Mouse (Mus musculus) frontal cortex, postnatal 36 days (tissue): Measurements from ENCODE around the gene Traf4.

Source experiments
- DNase-seq, 2 experiments: peaks; one replicate each; pipeline ENCODE4 v3.0.0; 2022; ENCODE audit warnings: low spot score in 2 of 2

The Traf4 gene

DNA sequence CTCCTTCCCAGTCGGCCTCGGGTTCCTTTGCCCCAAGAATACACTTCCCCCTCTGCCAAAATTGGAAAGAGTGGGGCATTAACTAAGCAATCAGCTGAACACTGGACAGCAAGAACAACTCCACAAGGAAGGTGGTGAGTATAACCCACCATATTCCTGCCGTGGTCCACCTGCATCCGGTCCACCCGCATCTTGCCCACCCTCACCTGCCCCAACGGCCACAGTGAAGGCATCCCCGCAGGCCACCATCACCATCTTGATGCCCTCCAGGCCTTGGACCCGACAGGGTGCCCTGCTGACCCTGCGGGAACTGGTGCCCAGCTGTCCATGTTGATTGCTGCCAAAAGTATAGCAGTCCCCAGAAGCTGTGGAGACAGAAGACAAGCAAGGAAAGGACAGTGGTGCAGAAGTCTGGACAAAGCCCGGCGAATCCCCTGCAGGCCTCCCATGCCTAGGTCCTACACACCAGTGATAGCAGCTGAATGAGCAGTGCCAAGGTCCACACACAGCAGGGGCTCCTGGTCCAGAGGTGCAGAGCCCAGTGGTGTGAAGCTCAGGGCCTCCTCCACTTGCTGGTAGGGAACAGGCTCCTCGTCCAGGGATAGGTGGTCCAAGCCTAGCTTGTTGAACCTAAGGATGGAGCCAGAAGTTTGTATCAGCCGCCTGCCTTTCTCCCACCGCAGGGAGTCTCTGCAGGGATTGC lies 2.0 kb upstream of the Traf4 start:
- DNase-seq, result no peak

DNA sequence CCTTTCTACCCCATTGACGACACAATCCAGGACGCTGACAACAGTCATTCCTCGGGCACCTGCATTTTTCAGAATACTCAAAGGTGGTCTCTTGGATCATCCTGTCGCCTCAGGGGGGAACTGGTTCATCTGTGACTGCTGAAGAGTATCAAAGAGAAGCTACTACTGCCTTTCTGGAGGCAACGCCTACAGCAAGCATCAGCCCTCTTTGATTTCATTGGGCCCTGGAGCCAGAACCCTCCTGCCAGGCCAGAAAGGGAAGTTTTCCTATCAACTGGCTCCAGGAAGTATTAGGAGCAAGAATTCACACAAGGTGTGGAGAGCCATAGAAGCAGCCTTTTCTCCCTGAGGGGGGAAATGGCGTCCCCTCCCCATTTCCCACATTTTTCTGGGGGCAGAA lies 1.3 kb upstream of the Traf4 start:
- no peak for DNase-seq

DNA sequence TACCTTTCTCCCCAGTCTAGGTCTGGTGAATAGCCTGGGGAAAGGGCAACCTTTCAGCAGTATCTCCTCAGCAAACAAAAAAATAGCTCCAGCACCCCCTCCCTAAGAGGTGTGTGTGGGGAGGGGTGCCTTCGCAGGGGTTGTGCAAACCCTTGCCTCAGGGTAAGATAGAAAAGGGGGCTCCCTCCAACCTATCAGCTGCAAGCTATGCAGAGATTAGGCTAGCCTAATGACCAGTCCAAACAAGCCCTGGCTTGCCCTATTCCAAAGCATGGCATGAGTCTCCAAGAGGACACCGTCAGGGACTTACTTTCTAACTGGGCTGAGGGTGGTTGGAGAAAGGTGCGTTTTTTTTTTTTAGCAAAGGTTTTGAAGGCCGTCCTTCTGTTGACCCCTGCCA lies 772 bp upstream of the Traf4 start:
- no peak for DNase-seq

DNA sequence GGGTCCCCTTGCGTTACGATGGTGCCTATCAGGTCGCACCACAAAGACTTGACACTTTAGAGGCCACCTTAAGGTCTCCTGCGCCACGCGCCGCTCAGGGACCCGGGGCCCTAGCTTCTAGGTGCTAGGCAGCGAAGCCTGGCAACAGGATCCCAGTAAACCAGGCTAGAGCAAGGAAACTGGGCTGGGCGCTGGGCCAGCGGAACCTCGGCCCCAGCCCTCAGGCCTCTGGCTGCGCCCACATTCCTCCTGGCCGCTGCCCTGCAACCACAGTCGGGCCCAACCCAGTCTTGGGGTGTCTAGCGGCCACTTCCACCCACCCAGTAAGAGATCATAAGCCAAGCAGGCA lies 346 bp upstream of the Traf4 start:
- DNase-seq, result no peak

DNA sequence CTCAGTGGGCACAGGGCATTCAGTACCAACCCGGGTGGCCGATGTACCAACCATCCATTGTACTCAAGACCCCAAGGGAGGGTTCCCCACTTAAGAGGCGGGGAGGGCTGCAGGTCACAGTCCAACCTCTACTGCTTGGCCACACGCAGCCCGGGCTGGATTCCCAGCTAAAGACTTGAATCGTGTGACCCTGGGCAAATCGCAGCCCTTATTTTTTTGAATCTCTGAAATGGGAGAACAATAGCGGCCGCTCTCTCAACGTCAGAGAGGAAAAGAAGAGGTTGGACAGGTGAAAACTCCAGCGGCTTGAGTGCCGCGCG lies 825 bp downstream of the Traf4 start:
- DNase-seq, result no peak

DNA sequence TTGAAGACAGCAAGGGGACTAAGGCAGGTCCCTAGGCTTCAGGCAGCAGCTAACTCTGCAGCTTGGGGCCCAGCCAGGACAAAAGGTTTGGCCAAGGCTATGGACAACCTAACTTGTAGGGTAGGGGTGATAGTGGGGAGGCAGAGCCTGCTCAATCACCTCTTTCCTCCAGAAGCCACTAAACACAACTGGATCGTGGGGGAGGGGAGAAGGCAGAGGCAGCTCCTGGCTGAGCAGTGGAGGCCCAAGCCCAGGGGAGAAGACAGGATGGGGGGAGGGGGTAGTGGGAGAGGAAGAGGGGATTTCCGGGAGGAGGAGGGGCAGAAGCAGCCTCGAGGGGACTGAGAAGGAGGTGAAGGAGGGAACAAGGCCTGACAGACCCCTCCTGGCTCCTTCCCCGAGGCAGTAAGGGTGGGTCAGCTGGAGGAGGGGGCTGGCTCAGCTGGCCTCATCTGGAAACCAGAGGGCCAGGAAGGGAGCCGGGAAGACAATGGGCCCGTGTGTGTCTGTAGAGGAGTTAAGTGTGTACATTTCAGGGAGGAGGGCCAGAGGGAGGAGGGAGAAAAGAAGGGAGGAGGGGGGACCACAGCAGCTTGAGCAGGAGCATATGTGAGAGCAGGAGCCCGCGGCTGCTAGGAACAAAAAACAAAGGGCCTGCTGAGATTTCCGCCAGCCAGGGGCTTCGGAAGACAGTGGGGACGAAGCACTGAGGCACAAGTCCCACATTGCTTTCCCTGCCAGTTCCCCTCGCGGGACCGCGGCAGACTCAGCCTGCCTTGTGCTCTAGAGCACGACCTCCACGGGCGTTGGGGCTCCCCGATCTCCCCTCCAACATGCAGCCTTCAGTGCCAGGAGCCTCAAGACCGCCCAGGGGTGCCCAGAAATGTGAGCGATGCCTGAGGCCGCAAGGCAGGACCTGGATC lies 1.4 kb downstream of the Traf4 start:
- DNase-seq, result no peak

DNA sequence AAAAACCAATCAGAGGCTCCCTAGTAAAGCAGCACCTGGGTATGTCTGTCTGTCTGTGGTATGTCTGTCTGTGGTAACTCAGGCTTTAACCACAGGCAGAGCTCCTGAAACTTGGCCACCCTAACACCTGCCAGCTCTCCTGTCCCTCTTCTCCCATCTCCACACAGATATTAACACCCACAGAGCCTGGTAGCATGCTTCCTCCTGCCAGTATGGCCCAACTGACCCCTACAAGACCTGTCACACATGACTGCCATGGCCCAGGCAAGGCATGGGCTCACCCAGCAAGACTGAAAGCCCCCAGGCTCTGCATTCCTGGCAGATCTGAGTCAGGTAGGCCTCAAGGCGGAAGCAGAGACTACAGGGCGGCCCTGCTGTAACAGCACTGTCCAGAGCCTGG lies 2.3 kb downstream of the Traf4 start:
- no peak for DNase-seq

DNA sequence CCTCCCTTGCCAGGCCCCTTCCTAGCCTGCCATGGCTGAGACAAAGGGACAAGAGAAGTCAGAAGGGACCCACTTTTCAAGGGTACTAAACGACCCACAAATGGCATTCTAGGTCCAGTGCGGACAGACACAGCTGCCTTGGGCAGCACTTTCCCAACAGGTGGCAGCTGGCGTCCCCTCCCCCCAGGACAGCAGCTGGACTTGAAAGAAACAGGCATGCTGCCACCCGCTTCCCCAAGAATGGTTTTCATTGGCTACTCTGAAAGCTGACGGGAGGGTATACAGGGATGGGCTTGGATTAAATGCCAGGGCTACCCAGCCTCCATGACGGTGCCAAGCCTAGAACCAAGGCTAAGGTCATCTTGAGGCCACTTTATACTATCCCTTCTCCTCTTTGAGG lies 2.9 kb downstream of the Traf4 start:
- peak in 1 of 2 experiments; percentile 60 for DNase-seq

DNA sequence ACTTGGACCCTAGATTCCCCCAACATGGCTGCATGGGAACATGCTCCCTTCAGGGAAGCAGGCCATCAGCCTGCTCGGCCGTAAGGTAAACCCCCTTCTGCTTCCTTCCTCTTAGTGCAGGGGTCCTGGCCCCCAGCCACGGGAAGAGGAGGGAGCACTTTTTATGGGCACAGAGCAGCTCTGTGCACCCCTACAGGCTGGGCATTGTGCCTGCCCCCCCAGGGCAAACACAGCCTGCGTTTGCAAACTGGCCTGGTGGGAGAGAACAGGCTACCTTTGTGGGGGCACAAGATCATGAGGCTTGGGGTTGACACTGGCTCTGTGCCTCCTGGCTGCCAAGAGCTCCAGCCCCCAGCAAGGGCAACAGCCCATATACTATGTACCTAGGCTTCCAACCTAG lies 3.4 kb downstream of the Traf4 start:
- DNase-seq, result no peak

DNA sequence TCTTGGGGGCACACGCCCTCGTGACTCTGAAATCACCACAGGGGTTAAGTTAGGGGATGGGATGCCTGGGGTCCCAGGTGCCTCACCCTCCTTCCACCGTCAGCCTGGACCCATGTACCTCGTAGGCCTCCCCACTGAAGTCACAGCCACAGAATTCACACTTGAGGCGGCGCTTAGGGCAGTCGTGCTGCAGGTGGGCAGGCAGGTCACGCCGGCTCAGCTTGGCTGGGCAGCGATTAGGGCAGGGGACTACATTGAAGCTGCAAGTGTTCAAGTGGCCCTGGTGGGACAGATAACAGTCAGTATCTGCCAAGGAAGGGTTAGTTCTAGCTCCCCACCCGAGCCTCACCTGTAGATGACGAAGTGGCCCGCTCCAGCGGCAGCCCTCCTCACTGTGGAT lies 4.2 kb downstream of the Traf4 start:
- DNase-seq, result no peak

DNA sequence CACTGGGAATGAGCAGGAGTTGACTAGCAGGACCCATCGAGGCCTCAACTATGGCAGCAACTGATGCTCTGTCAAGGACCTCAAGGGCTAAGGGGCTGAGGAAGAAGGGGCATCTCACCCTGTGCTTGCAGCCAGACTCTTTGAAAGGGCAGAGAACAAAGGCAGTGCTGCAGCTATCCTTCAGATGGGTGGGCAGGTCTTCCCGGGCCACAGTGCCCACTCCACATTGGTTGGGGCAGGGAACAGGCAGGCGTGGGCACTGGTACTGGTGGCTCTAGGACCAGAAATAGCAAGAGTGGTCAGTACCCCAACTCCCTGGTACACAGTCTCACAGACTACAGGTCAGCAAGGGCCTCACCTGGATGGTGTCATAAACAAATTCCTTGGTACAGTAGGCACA lies 4.7 kb downstream of the Traf4 start:
- DNase-seq, result no peak

DNA sequence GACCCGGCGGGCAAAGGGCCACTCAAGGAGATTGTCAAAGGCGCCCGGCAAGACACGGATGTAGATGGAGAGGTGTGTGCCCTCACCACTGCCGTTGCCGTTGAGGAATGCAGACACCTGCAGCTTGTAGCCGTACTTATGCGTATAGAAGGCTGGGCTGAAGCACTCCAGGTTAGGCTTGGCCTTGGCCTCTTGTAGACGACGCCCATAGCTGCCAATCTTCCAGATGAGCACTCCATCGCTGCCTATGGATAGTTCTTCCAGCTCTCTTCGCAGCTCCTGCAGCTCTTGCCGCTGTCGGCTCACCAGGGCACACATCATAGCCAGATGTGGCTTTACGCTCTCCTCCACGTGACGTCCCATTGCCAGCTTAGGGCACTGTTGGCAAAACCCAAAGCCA lies 5.2 kb downstream of the Traf4 start:
- no peak for DNase-seq

DNA sequence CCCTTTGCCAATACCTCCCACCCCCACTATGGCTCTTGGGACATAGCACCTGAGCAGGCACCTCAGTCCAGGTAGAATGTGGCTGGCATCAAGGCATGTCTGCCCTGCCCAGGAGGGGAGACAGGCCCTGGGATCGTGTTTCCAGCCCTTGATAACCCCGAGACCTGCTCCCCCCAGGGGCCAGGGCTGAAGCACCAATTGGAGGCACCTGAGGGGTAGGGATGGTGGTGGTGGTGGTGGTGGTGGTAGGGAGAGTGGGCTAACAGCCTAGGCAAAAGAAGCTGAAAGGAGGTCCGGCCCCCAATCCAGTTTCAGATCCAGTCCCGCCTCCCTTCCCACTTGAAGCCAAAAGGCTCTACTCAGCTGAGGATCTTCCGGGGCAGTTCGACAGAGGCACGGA lies 5.8 kb downstream of the Traf4 start:
- no peak for DNase-seq

DNA sequence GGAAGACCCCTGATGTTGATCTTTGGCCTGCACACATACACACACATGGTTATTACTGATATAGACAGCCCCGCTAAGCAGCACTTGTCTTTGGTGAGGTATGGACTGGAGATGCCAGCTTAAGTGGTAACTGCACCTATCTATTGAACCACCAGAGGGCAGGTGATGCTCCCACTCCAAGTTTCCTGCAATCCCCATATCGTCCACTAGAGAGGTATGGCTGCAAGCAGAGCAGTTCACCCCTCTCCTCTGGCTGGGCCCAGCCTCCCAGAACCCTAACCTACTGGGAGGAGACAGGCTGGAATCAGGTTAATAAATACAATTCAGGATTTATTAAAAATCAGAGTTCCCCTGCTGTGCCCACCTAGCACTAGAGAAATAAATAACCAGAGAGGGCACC lies 6.3 kb downstream of the Traf4 start:
- peak; percentile 63 to 86 for DNase-seq

DNA sequence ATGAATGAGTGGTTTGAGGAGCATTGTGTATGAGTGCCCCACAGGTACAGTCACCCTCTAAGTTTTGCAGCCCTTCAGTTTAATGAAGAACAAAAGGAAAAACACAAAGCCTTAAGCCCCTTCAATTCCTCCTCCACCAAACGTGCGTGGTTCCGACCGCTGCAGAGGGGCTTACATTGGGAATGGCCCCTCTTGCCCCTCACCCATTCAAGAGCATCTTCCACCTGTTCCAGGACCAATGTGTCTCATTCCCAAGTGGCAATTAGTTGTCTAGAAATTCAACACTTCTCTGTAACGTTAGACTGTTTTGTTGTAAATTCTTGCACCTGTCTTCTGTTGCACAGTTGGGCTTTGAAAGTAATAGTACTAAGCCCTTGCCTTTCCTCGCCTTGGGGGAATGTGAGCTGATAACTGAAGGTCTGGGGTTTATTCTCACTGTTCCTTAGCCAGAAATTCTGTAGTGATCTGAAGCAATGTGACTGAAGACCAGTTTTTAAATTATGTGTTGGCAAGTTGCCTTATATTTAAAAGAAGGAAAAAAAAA lies 9.2 kb downstream of the Traf4 start:
- no peak for DNase-seq

DNA sequence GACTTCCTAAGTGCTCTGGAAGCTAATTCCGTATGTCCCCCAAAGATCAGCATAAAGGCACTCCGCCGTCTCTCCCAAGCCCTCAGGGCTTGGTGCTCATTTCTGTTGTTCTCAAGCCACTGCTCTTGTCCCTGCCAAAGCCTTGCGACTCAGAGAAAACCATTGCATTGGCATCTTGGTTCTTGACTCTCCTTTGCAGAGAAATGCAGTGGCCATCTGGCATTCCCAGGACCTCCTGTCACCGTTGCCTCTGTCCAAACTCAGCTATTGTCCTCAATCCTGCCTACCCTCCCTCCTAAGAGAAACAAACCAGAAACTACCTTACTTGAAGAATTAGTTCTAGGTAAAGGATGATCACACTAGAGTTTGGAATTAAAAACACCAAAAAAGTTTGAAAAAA lies 9.7 kb downstream of the Traf4 start:
- no peak for DNase-seq

DNA sequence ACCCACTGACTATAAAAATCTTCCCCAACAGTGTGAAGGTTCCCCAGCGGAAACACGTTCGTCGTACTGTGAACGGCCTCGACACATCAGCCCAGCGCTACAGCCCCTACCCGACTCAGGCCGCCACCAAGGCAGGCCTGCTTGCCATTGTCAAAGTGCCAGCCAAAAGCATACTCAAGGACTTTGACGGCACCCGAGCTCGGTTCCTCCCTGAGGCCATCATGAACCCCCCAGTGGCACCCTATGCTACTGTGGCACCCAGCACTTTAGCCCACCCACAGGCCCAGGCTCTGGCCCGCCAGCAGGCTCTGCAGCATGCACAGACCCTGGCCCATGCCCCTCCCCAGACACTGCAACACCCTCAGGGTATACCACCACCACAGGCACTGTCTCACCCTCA lies 11.6 kb downstream of the Traf4 start:
- DNase-seq, result no peak

DNA sequence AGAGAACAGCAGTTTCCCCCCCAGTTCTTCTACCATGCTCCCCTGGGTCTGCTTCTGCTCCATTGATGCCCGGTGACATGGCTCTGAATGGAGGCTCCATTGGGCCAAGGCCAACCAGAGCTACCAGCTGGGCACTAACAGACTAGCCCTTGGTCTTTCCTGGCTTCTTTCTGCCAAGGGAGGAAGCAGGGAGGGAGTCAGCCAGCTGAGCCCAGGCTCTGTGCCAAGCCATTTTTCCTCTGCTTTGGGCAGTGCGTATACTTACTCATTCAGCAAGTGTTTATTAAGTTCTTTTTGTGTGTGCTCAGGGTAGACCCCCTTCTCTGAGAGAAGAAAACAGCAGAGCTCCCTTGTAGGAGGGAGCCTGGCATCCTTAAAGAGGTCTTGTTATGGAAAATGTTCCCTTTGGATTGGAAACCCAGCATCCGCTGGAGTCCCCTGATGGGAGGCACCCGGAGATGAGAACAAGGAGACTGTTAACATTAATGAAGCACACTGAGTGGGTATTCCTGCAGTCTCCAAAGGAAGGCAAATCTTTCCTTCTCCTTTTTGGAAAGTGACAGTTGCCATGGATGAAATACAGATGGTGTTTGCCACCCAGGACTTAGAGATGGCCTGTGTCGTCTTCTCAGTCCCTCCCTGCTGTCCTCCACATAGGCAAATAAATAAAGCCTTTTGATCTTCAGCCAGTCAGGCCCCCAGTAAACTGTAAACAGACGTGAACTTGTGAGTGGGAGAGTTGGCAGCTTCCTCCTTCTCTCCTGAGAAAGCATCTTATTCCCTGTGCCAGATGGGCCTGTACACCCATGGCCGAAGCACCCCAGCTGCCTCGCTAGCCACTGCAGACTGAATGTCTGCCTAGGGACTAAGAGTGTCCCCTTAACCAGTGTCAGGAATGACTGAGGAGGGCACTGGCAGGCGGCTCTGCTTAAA lies 12.8 kb downstream of the Traf4 start:
- peak; percentile 76 to 88 for DNase-seq

DNA sequence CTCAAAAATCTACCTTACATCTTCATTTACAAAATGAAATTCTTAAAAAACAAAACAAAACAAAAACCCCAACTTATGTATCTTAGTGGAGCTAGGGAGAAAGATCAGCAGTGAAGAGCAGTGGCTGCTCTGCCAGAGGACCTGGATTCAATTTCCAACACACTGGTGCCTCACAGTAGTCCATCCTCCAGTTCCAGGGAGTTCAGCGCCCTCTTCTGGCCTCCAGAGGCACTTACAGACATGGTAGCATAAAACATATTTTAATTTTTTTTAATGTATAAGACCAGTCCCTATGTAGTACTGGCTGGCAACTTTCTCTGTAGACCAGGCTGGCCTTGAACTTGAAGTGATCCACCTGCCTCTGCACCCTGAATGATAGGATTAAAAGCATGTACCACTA lies 14.2 kb downstream of the Traf4 start:
- DNase-seq, result no peak

DNA sequence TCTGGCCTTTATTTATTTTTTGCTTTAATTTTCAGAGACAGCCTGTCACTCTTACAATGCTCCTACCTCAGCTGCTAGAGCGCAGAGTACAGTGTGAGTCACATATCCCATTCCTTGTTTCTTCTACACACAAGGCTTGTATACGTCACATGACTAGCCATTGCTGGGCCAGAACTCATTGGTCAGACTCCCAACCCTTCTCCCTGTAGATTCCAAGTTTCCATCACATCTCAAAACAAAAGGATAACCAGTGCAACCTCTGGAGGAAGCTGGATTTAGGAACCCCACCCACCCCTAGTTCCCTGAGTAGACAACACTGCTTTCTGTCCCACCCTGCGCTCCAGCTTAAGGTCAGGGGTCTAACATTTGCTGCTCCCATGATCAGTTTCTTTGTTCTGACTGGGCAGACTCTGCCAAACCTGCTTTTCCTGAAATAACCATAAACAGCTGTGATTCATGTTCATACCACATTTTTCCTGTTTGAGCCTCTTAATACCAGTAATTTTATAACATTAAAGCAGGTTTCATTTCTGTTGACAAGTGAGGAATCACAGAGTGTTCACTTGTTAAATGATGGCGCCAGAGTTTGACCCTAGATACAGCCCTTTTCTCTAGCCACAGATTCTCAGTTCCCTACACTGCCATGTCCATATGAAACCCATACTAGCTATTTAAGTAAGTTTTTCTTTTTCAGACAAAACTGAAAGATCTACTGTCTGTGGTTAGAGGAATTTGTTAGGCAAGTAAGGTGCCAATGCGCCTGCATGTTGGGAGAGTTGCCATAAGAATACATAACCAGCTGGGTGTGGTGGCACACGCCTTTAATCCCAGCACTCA lies 18.5 kb downstream of the Traf4 start:
- no peak for DNase-seq

DNA sequence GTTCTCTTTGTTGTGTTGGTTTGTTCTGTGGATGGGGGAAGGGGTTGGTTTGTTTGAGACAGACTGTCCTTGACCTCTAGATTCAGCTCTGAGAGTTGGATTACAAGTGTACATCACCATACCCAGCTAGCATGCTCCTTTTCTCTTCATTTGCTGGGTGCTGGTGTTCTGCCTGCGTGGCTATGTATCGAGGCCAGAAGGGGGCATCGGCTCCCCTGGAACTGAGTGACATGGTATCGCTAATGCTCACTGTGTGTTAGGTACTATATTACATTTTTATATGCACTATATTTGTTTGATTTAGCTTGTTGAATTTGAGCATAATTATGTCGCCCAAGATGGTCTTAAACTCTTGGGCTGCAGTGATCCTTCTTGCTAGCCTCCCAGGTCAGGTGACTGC lies 19.2 kb downstream of the Traf4 start:
- no peak for DNase-seq
